Mouse (Mus musculus): ENCODE measurements around the gene Gbx2. TPM values are rescaled to one million over a fixed set of nuclear protein-coding genes. Genes with fewer than 3 reads are reported as not detected.

Gene Gbx2
- polyA plus RNA-seq, 1 experiment from 2014 or later = 30.9 TPM

GRCm38 (mm10) chr1:89884335-89884734, 46.6 kb downstream of the Gbx2 start:
- Histone ChIP-seq H3K4me1 (ENCODE audit: control insufficient read depth, insufficient read depth, low read length) (peaks cover 13% of the 10 kb centered on the region; the same call in 1 of the 2 replicates), H3K4me3 (ENCODE audit: low read depth, low read length) (no peak overlapping the region), H3K4me2 (ENCODE audit: low read depth, low read length) (no peak overlapping the region), H3K9me3 (ENCODE audit: control insufficient read depth, low read length) (no peaks in the 10 kb centered on the region), H3K9ac (replicated peaks; ENCODE audit: low read depth, low read length) (no peak overlapping the region), H3K27me3 (ENCODE audit: control insufficient read depth, insufficient read depth, low read length) (no peaks in the 10 kb centered on the region), H3K27ac (ENCODE audit: low read depth, low read length) (no peak overlapping the region), H3K36me3 (ENCODE audit: control insufficient read depth, insufficient read depth, low read length) (peaks cover 8% of the 10 kb centered on the region; the same call in 1 of the 2 replicates)
- 88% methylated on average over 8 of the region's 8 CpGs for WGBS
- no peak for ATAC-seq (ENCODE audit: low read depth)

DNA sequence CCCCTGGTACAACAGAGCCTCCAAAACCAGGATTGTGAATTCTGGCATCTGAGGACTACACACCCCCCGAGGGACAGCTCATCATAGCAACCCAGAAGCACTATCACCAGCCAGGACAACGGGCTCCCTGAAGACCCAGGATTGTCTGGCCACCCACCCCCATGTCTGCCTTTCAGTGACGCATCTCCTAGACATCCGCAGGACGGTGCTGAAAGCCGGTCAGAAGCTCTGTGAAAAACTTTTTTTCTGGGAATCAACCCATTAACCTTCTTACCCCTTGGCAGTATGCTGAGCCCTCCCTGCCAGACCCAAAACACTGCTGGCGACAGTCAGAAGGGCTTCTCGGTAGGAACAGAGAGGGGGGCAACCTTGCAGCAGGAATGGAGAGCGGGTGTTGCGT, 50.1 kb downstream of the Gbx2 start:
- H3K27me3 ChIP-seq (ENCODE audit: control insufficient read depth, insufficient read depth, low read length) = no peaks in the 10 kb centered on the region
- 64% methylated on average over 10 of the region's 10 CpGs for WGBS
- H3K4me2 ChIP-seq (ENCODE audit: low read depth, low read length) = no peak overlapping the region
- H3K9me3 ChIP-seq (ENCODE audit: control insufficient read depth, low read length) = no peaks in the 10 kb centered on the region
- no peak overlapping the region for H3K4me3 ChIP-seq (ENCODE audit: low read depth, low read length)
- H3K4me1 ChIP-seq (ENCODE audit: control insufficient read depth, insufficient read depth, low read length) = peaks cover 22% of the 10 kb centered on the region; the same call in 1 of the 2 replicates
- H3K36me3 ChIP-seq (ENCODE audit: control insufficient read depth, insufficient read depth, low read length) = no peaks in the 10 kb centered on the region
- H3K9ac ChIP-seq (replicated peaks; ENCODE audit: low read depth, low read length) = no peak overlapping the region
- no peak overlapping the region for H3K27ac ChIP-seq (ENCODE audit: low read depth, low read length)
- no peak for ATAC-seq (ENCODE audit: low read depth)

DNA sequence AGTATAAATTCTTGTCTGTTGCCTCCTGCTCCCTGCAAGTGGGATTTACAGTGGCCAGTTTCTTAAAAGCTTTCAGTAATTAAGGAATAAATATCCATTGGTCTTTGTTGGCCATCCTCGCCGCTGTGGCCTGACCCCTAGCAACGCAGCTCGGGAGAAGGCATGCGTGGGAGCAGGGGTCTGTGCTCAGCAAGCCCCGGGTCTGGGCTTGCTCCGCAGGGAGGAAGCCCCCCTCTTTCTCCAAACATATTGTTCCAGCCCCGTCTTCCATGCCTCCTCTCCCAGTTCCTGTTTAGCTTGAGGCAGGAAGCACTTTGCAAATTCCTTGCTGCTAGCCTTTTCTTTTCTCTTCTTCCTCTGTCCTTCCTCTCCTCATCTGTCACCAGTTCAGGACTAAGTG, 50.8 kb downstream of the Gbx2 start:
- peaks cover 22% of the 10 kb centered on the region; the same call in 1 of the 2 replicates for H3K4me1 ChIP-seq (ENCODE audit: control insufficient read depth, insufficient read depth, low read length)
- H3K27ac ChIP-seq (ENCODE audit: low read depth, low read length) = no peak overlapping the region
- no peak overlapping the region for H3K4me3 ChIP-seq (ENCODE audit: low read depth, low read length)
- H3K4me2 ChIP-seq (ENCODE audit: low read depth, low read length) = no peak overlapping the region
- H3K36me3 ChIP-seq (ENCODE audit: control insufficient read depth, insufficient read depth, low read length) = no peaks in the 10 kb centered on the region
- no peaks in the 10 kb centered on the region for H3K27me3 ChIP-seq (ENCODE audit: control insufficient read depth, insufficient read depth, low read length)
- 8% methylated on average over 8 of the region's 8 CpGs for WGBS
- no peak for ATAC-seq (ENCODE audit: low read depth)
- no peaks in the 10 kb centered on the region for H3K9me3 ChIP-seq (ENCODE audit: control insufficient read depth, low read length)
- H3K9ac ChIP-seq (replicated peaks; ENCODE audit: low read depth, low read length) = no peak overlapping the region

- H3K4me3 ChIP-seq (ENCODE audit: low read depth, low read length) = no peak overlapping the region
- no peak overlapping the region for H3K27ac ChIP-seq (ENCODE audit: low read depth, low read length)
- H3K4me1 ChIP-seq (ENCODE audit: control insufficient read depth, insufficient read depth, low read length) = peaks cover 19% of the 10 kb centered on the region; the same call in 1 of the 2 replicates
- 75% methylated on average over 11 of the region's 11 CpGs for WGBS
- no peaks in the 10 kb centered on the region for H3K9me3 ChIP-seq (ENCODE audit: control insufficient read depth, low read length)
- H3K9ac ChIP-seq (replicated peaks; ENCODE audit: low read depth, low read length) = no peak overlapping the region
- no peak for ATAC-seq (ENCODE audit: low read depth)
- no peaks in the 10 kb centered on the region for H3K36me3 ChIP-seq (ENCODE audit: control insufficient read depth, insufficient read depth, low read length)
- no peaks in the 10 kb centered on the region for H3K27me3 ChIP-seq (ENCODE audit: control insufficient read depth, insufficient read depth, low read length)
- no peak overlapping the region for H3K4me2 ChIP-seq (ENCODE audit: low read depth, low read length)
These were observed 52.5 kb downstream of the Gbx2 start for GRCm38 (mm10) chr1:89878496-89878895.

Other genes with a start within 250 kb of the Gbx2 start
- 0.37 and 0.62 TPM in 2 replicates for gene Asb18, start 83.5 kb upstream of the Gbx2 start, polyA plus RNA-seq (2014; fragmentation: Nextera tagmentation; extraction: Ambion mirVana)
- gene Iqca, start 222.2 kb upstream of the Gbx2 start, polyA plus RNA-seq (2014; fragmentation: Nextera tagmentation; extraction: Ambion mirVana) = 0.70 TPM in 1 of 2 replicates, not detected in the other